Mouse (Mus musculus) ovary, postnatal 36 days (tissue): ENCODE results near the gene Ubac2.

Source experiments
- DNase-seq: peaks from one replicate; pipeline ENCODE4 v3.0.0; 2022; ENCODE audit warnings: low spot score, mixed read lengths

Gene Ubac2

GRCm38 (mm10) chr14:121951399-121952045, 73.1 kb downstream of the Ubac2 start:
- DNase-seq, result no peak

GRCm38 (mm10) chr14:121952046-121952400, 73.6 kb downstream of the Ubac2 start:
- no peak for DNase-seq

GRCm38 (mm10) chr14:121954129-121954528, 75.7 kb downstream of the Ubac2 start:
- DNase-seq, result no peak

DNA sequence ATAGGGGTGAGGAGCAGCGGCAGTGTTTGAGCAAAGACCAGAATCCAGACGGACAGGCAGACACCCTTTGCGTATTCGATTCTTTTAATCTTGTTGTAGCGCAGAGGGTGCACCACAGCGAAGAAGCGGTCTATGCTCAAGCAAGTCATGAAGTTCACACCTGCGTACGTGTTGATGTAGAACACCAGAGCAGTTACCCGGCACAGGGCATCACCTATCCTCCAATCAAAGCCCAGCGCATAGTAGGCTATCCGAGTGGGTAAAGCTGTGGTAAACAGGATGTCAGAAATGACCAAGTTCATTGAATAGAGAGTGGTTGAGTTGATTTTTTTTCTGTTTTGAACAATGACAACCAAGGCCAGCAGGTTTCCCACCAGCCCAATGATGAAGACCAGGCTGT, 76.2 kb downstream of the Ubac2 start:
- no peak for DNase-seq

DNA sequence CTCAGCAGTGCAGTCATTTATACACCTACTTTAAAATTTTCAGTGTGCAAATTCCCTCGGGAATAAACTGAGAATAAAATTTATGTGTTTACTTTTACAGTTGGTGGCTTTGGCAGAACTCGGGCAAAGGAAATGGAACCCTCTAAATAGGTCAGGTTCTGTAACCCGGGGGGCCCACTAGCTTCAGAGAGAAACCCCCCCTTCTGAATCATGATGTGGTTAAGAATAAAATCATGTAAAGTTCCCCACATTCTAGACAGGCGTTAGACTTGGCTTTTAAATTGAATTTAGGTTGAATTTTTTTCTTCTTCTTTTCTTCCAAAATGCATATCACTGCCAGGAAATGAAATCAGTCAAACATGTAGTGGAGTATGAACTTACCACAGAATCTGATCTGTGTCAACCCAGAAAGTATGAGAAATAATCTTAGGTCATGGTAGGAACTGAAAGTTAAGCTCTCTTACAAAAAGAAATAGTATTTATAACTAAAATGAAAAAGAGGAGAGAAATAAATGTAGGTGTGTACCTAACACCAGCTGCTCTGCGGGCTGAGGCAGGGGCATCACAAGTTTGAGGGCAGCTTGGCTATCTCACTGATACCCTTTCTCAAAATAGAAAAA, 76.9 kb downstream of the Ubac2 start:
- no peak for DNase-seq

- DNase-seq, result no peak
Observed at GRCm38 (mm10) chr14:121956291-121956690, 77.9 kb downstream of the Ubac2 start.

DNA sequence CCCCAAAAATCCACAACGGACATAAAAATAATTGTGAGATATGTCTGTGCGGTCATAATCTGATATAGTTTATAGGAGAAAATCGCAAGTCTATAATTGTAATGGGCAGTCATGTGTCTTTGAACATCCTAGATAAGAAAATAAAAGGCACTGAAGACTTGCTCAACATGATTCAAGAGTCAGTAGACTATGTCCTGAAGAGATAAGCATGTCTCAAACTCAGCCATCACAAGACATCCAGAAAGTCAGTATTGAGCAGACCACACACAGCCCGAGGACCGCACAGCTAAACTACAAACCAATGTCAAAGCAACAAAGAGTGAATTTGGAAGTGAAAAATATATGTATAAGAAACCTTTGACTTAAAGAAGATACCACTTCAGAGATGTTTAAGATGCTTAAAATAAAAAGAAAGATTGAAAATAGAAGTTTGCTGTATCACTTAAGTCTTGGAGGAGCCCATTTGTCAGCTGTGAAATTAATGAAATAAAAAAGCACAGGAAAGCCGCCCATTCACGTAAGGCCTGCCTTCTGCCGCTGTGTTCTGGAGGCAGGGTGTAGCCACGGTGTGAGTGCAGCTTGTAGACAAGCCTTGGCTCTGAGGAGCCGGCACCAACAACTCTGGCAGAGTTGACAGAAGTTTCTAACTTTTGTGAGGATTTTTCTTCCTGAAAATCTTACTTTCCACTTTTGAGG, 78.9 kb downstream of the Ubac2 start:
- DNase-seq, result no peak

DNA sequence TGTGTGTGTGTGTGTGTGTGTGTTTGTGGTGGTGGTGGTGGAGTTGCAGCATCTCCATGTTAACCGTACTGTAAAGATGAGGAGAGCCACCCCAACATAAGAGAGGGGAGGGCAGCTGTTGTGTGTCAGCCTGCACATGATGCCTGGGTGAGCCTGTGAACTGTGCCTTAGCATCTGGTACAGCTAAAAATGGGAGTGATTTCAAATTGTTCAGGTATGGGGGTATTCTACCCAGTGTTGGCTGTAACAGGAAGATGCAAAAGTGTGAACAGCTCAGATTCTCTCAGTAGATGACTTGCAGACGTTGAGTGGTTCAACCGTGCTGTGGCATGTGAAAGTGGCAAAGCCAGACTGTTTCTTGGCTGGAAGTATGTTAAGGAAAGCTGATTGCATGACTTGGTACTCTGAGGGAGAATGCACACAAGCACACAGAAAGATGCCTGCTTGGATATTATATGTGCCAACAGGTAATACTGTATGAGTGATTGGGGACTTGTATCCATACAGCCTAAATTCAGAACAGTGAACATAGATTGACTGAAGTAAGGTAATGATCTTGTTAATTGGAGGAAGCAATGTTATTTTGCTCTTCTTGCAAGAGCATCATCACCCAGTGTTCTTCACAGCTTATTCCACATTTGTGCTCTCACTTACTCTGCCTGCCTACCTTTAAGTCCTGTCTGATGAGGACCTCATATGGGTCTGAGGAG, 79.8 kb downstream of the Ubac2 start:
- no peak for DNase-seq

DNA sequence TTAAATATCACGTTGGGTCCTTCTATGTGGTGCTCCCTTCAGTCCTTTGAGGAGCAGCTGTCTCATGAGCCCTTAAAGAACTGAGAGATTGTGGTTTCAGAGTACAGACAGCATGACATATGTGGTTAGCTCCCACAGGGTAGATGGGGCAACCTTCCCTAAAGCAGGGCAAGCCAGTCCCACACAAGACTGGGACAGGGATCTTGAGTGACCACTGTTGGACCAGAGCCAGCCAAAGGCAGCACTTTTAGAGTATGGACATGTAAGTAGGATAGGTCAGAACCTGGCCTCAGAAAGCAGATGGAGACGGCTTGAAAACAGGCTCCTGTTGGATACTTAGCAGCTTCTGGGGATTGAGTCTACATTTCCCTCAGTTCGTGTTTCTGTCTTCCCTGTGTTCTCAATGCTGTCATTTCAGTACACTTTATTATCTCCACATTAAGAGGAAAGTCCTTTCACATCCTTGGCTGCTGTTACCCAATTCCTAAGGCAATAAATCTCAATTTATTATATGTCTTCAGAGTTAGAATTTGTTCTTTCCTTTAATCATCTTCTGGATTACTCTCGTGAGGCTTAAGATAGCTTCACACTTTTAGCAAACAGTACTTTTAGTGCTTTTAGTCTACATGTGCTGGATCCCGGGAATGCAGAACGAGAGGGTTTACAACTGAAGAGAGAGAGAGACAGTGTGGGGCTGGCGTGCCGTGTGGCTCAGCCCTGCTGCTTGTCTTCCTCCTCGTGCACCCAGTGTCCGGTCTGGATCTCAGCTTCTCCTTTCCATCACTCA, 80.5 kb downstream of the Ubac2 start:
- DNase-seq, result no peak

DNA sequence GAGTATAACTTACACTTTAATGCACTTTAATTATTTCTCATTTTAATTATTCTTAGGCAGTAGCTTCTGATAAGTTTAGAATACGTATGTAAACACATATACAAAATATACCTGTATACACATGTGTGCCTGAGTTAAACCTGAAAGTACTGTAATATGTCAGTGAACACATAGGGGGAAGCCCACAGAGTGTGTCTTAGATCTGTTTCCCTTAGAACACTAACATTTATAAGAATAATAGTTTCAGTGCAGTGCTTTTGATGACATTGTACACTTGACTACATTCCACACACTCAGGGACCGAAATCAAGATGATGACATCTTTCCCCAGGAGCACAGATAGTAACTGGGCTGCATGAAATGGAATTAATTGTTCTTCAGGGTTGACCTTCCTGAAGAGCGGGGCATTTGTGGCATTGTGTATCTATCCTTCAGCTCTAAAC, 81.1 kb downstream of the Ubac2 start:
- DNase-seq, result no peak

DNA sequence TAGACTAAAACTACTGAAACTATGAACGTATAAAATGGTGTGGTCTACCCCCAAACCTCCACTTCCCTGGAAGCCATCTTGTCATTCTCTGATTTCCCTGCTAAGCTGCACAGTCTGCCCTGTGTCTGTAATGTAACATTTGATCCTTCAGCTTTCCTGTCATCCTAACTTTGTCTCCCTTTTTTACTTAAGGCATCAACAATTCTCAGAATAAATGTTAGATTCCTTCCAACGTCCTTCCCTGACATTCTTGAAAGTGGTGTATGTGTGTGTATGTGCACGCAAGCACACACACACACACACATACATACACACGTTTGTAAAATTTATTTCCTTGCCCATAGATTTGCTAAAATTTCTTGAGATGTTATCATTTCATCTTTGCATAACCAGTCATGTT, 81.6 kb downstream of the Ubac2 start:
- DNase-seq, result no peak

- no peak for DNase-seq
Observed at GRCm38 (mm10) chr14:121960531-121960930, 82.1 kb downstream of the Ubac2 start.

DNA sequence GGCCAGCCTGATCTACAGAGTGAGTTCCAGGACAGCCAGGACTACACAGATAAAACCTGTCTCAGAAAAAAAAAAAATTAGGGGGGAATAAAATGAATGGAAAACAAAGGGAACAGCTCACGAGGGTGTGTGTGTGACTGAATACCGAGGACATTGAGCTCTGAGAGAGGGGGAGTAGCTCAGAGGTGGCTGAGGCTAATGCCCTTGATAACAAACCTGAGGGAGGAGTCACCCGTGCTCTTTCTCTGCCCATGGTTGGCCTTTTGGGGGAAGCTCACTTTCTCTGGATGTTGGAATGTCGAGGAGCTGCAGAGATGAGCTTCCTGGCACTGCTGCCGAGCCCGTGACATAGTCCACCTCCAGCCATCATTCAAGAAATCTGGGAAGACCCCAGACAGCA, 82.6 kb downstream of the Ubac2 start:
- DNase-seq, result no peak

DNA sequence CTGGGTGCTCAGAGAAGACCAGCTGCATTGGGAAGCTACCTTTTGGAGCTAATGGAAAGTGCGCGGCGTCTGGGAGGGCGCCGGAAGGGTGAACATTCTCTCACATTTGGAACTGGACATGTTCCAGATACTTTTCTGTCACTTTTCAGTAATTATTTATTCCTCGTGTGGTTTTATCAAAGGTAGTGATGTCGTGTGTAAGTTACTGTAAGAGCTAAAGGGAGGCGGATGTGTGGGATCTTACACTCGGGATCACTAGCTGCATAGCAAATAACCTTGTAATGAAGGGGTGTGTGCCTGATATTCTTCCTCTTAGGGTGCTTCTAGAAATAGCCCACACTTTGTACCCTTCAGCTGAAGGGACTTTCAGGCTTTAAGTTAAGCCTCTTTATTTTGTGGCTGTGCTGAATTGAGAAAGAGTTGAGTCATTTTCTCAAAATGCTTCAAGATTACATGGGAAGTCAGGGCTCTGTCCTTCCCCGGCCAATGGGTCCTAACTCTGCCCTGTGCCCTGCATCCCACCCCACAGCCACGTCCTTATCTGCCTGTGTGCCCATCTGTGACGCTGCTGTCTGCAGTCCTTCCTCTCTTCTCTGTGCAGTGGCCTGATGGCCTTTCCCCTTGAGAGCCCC, 83.2 kb downstream of the Ubac2 start:
- no peak for DNase-seq

DNA sequence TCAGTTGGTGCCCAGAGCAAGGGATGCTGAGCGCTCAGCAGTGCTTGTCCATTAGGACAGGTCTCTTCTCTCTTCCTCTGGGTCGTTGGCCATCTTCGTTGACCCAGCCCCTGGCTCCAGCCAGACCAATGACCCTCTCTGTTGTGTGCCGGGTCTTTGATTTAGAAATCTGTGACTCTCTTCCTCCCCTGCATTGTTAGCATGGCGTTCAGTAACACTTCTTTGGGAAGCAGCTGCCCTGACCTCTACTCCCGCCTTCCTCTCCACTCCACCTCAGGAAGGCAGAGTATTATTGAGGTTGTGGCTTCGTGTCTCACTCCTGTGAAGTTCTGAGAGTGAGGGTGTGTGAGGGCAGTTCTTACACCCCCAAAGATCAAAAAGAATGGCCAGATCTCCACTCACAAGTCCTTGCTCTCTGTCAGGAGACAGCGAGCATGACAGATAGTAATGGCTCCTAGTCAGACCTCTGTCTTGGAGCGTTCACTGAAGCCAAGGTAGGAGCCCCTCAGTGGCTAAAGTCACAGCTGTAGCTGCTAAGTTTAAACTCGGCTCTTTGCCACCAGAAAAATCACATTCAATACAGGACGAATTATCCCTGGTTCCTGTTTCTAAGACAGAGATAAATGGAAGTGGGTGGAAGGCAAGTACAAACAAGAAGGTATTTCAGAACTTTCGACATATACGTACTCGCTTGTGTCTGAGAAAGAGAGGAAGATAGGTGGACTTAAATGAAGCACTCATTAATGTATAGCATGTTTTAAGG, 83.9 kb downstream of the Ubac2 start:
- DNase-seq, result no peak

DNA sequence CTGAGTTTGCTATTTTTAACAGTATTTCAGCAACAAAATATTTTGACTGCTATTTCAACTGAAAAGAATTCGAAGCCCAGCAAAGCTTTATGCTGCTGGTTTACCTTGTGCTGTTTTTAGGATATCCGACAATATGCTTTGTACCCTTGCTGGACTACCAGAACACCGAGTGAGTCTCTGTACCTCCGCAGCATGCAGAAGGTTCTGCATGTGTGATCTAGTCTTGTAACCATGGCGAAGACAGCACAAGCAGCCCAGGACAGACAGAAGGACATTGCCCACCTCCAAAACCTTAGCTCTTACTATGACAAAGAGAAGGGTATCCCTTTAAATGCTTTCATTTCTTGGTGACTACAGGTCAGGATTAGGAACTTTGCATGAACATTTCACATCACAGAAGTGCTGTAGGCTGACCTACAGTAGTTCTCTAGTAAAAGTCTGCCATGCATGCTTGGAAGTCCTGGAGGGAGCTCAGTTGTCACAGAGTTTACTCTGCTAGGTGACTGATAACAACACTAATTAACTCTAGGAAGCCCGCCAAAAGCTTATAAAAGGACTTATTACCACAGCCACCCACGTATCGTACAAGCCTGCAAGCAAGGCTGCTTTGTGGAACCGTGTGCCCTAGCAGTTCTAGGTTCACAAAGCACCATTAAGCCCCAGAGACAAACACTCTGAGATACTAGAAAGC, 85.0 kb downstream of the Ubac2 start:
- DNase-seq, result no peak

GRCm38 (mm10) chr14:121963942-121964335, 85.5 kb downstream of the Ubac2 start:
- DNase-seq, result no peak

GRCm38 (mm10) chr14:121964990-121965389, 86.6 kb downstream of the Ubac2 start, which contains the start of gene Gpr183:
TSS of gene Gpr183 (minus strand) at chr14:121965195.
- no peak for DNase-seq

GRCm38 (mm10) chr14:121965461-121965860, 87.0 kb downstream of the Ubac2 start:
- DNase-seq, result no peak

DNA sequence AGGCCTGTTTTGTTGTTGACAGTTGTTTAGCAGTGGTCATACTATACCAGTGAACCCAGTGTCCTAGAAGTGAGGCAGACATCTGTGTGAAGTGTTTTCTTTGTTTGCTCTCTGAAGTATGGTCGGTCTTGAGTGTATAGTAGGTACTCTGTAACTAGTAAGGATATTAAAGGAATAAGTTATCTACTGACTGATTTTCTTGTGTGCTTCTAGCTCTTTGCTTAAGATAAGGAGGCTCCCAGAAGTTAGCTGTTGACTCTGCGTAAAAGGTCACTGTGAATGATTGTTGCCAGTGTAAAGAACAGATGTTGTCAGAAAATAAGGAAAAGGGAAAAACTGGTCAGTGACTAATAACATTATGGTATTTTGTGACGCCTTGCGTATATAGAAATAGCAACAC, 88.7 kb downstream of the Ubac2 start:
- DNase-seq, result no peak
